Mouse (Mus musculus) thymus, adult 2 months (tissue): ENCODE measurements around the gene P3h4.

ENCODE experiments used
- CTCF ChIP-seq: fragments of 200-500 bp; IDR thresholded peaks from 2 replicates; pipeline ENCODE4 v1.5.1; 2012; ENCODE audit warnings: mild to moderate bottlenecking, control low read depth, low read length, moderate library complexity, borderline replicate concordance; ENCODE audit not compliant: control insufficient read depth, poor library complexity, insufficient read depth; ENCODE audit errors: extremely low read depth
- POLR2A ChIP-seq: fragments of 200-500 bp; IDR thresholded peaks from 2 replicates; pipeline ENCODE4 v1.6.1; 2012; ENCODE audit warnings: mild to moderate bottlenecking, low read length, control low read depth, moderate library complexity; ENCODE audit not compliant: control insufficient read depth, poor library complexity, insufficient read depth; ENCODE audit errors: extremely low read depth

GRCm38 (mm10) chr11:100395200-100395599 lies 19.4 kb downstream of the P3h4 start:
- TF ChIP-seq CTCF (no peak), POLR2A (no peak)
